Comparison of ENCODE assay signal across 11 mouse cellular contexts in the genomic region with DNA sequence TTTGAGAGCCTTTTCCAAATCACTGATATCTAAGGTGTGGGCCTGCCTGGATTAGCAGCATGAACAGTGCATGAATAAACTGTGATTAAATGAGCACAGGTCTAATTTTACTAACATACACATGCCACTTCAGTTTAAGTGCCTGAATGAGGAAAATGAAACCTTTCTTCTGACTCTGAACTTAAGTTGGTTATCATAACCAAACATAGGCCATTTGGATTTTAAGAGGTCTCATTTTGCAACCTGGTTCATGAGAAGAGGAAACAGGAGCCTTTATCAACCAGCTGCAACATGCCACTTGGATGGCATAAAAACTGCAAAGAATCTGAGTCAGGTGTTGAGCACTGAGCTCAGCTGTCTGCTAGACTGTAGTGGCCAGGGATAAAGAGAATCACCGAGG. TPM values are rescaled to one million over a fixed set of nuclear protein-coding genes. Genes with fewer than 3 reads are reported as not detected.
DNase-seq lines count a peak whose midpoint lies in the region; ATAC-seq and TF ChIP-seq lines count a peak whose summit lies in the region.
"Had no signal": no experiment of that assay in that cellular context is flagged by ENCODE, and none has a peak within 500 bp of the region (broad histone marks: within the 10 kb centered on the region; RNA-seq: fewer than 3 reads in every experiment).

No protein-coding gene starts in this region.

- H3K4me3 ChIP-seq in embryonic facial prominence, embryonic 12.5 days, result no peak overlapping the region
- no peak overlapping the region for H3K4me3 ChIP-seq in embryonic facial prominence, embryonic 10.5 days
- H3K4me3 ChIP-seq in heart, embryonic 15.5 days, result no peak overlapping the region
- no peak overlapping the region for H3K4me3 ChIP-seq in limb, embryonic 14.5 days (replicated peaks; ENCODE audit: low read length)
- H3K4me3 ChIP-seq: hindbrain, embryonic 10.5 days; megakaryocyte, embryonic 14.5 days had no signal

- H3K27ac ChIP-seq in embryonic facial prominence, embryonic 12.5 days, result peak overlapping the region; percentile 67; the same call in 1 of the 2 replicates
- no peak overlapping the region for H3K27ac ChIP-seq in embryonic facial prominence, embryonic 10.5 days (replicated peaks)
- peak overlapping the region; percentile 84 for H3K27ac ChIP-seq in heart, embryonic 15.5 days
- peak overlapping the region; percentile 41; the same call in 1 of the 2 replicates for H3K27ac ChIP-seq in limb, embryonic 14.5 days (replicated peaks; ENCODE audit: low read depth, low read length)
- H3K27ac ChIP-seq: hindbrain, embryonic 10.5 days had no signal

- no peak overlapping the region for H3K4me2 ChIP-seq in embryonic facial prominence, embryonic 12.5 days (replicated peaks)
- peak overlapping the region; percentile 34; the same call in 1 of the 2 replicates for H3K4me2 ChIP-seq in heart, embryonic 15.5 days
- H3K4me2 ChIP-seq in limb, embryonic 14.5 days (replicated peaks; ENCODE audit: low read depth, low read length, severe bottlenecking), result no peak overlapping the region

- H3K9me3 ChIP-seq in embryonic facial prominence, embryonic 12.5 days, result no peaks in the 10 kb centered on the region
- no peaks in the 10 kb centered on the region for H3K9me3 ChIP-seq in embryonic facial prominence, embryonic 10.5 days
- no peaks in the 10 kb centered on the region for H3K9me3 ChIP-seq in heart, embryonic 15.5 days (replicated peaks)
- no peaks in the 10 kb centered on the region for H3K9me3 ChIP-seq in limb, embryonic 14.5 days (ENCODE audit: control insufficient read depth, low read length)
- H3K9me3 ChIP-seq: hindbrain, embryonic 10.5 days; megakaryocyte, embryonic 14.5 days had no signal

- ATAC-seq in embryonic facial prominence, embryonic 12.5 days (ENCODE audit: insufficient number of reproducible peaks, insufficient read depth, low FRiP score, low TSS enrichment), result no peak
- no peak for ATAC-seq in heart, embryonic 15.5 days (replicated peaks; ENCODE audit: insufficient number of reproducible peaks, insufficient read depth, low FRiP score, low read depth)
- no peak for ATAC-seq in limb, embryonic 14.5 days (ENCODE audit: low FRiP score, low read depth)

- H3K4me1 ChIP-seq in embryonic facial prominence, embryonic 12.5 days, result peaks cover 12% of the 10 kb centered on the region
- H3K4me1 ChIP-seq in embryonic facial prominence, embryonic 10.5 days, result peaks cover 6% of the 10 kb centered on the region; the same call in 1 of the 2 replicates
- H3K4me1 ChIP-seq in heart, embryonic 15.5 days (replicated peaks), result peaks cover 40% of the 10 kb centered on the region
- H3K4me1 ChIP-seq in limb, embryonic 14.5 days (ENCODE audit: control insufficient read depth, insufficient read depth, low read length), result peaks cover 17% of the 10 kb centered on the region

- DNase-seq in embryonic facial prominence, embryonic 10.5 days (ENCODE audit: low spot score), result no peak
- no peak for DNase-seq in heart, adult 18-20 months
- DNase-seq in 416B (ENCODE audit: low read depth), result peak; percentile 55
- no peak for DNase-seq in limb, embryonic 14.5 days (ENCODE audit: low spot score)
- DNase-seq in thymus, adult 18-20 months, result no peak
- DNase-seq in urinary bladder, postnatal 4 days (ENCODE audit: low spot score in 2 of 2), result no peak
- DNase-seq: liver had no signal

- H3K27me3 ChIP-seq in embryonic facial prominence, embryonic 12.5 days, result no peaks in the 10 kb centered on the region
- no peaks in the 10 kb centered on the region for H3K27me3 ChIP-seq in embryonic facial prominence, embryonic 10.5 days (replicated peaks; ENCODE audit: low read depth, poor library complexity, severe bottlenecking)
- no peaks in the 10 kb centered on the region for H3K27me3 ChIP-seq in heart, embryonic 15.5 days
- H3K27me3 ChIP-seq in limb, embryonic 14.5 days (ENCODE audit: control insufficient read depth, insufficient read depth, low read length), result no peaks in the 10 kb centered on the region
- H3K27me3 ChIP-seq: megakaryocyte, embryonic 14.5 days had no signal

- no peak overlapping the region for H3K9ac ChIP-seq in embryonic facial prominence, embryonic 12.5 days
- H3K9ac ChIP-seq in heart, embryonic 15.5 days, result no peak overlapping the region
- no peak overlapping the region for H3K9ac ChIP-seq in limb, embryonic 14.5 days (ENCODE audit: low read depth, low read length, severe bottlenecking)

- TF ChIP-seq POLR2A in limb, embryonic 14.5 days (IDR thresholded peaks at IDR 0.05; ENCODE audit: borderline replicate concordance, extremely low read depth, insufficient read depth, insufficient read length), result no peak

- H3K36me3 ChIP-seq in embryonic facial prominence, embryonic 12.5 days, result 0 out of 2 replicates have a peak, but pooled peaks cover 2% of the 10 kb centered on the region
- 0 out of 2 replicates have a peak, but pooled peaks cover under 1% of the 10 kb centered on the region for H3K36me3 ChIP-seq in embryonic facial prominence, embryonic 10.5 days (replicated peaks)
- no peaks in the 10 kb centered on the region for H3K36me3 ChIP-seq in heart, embryonic 15.5 days
- H3K36me3 ChIP-seq in limb, embryonic 14.5 days (ENCODE audit: control insufficient read depth, insufficient read depth, low read length), result no peaks in the 10 kb centered on the region; the same call in 1 of the 2 replicates

- 67% methylated on average over 1 of the region's 1 CpGs for WGBS in embryonic facial prominence, embryonic 12.5 days
- 79% methylated on average over 1 of the region's 1 CpGs for WGBS in embryonic facial prominence, embryonic 10.5 days
- WGBS in heart, embryonic 15.5 days, result 40% methylated on average over 1 of the region's 1 CpGs
- 13% methylated on average over 1 of the region's 1 CpGs for WGBS in limb, embryonic 14.5 days

RNA-seq across cellular contexts. Expression of a gene that starts 16.7 kb away (rescaled TPM):
- polyA plus RNA-seq in embryonic facial prominence, embryonic 12.5 days (2016; fragmentation: Nextera tagmentation; extraction: Ambion mirVana), result 4.9 TPM in 2 replicates
- polyA plus RNA-seq in embryonic facial prominence, embryonic 10.5 days (2016; fragmentation: Nextera tagmentation; extraction: Ambion mirVana), result 2.7 and 3.5 TPM in 2 replicates
- polyA plus RNA-seq in heart, embryonic 15.5 days (2015; fragmentation: Nextera tagmentation; extraction: Ambion mirVana), result 4.6 and 4.7 TPM in 2 replicates
- 10 to 100 TPM; 33.8 to 33.9 TPM for total RNA-seq in heart, adult 18-20 months (2021)
- 18.6 and 19.2 TPM in 2 replicates for polyA plus RNA-seq in limb, embryonic 14.5 days (2012; rRNA removed)
- 8.1 and 11.0 TPM in 2 replicates for polyA plus RNA-seq in limb, embryonic 14.5 days (2014; fragmentation: Nextera tagmentation; extraction: Ambion mirVana)
